Mouse (Mus musculus) cerebellum, postnatal 36 days (tissue): ENCODE measurements at regions not wholly inside any gene's neighbourhood (a gene's known extent, or its start where the extent isn't known, plus 50 kb on each side); places are given as distances from the start of the nearest gene placed in this dataset.

Experiments used
- DNase-seq, 2 experiments: peaks; one replicate each; pipeline ENCODE4 v3.0.0; 2021 to 2022; ENCODE audit warnings: mixed read lengths in 2 of 2

GRCm38 (mm10) chr17:79553850-79554249 is 57.8 kb upstream of the Rmdn2 start:
- DNase-seq = no peak

DNA sequence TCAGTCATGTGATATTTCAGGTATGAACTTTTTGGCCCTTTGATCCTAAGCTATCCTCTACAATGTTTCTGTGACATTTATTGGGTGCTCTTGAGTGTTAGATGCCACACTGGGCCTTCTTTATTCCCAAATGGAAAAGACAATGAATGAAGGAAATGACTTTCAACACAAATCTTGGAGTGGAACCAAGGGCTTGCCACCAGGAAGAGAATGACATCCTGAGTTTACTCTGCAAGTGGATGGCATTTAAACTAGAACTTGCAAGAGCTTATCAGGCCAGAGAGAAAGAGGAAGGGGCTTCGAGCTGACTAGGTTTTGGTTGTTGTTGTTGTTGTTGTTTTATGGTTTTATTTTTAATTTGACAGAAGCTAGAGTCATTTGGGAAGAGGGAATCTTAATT is 56.1 kb upstream of the Rmdn2 start:
- no peak for DNase-seq
